In genomic region chr5:104108879-104109369, GRCm38 (mm10) we compare ENCODE assay signal across 7 mouse cellular contexts. TPM values are rescaled to one million over a fixed set of nuclear protein-coding genes. Genes with fewer than 3 reads are reported as not detected.
DNase-seq lines count a peak whose midpoint lies in the region; ATAC-seq and TF ChIP-seq lines count a peak whose summit lies in the region.

No protein-coding gene starts in this region.

- 20% methylated on average over 18 of the region's 18 CpGs for WGBS in lung, postnatal 0 days
- WGBS in lung, adult 2 months, result 15% methylated on average over 18 of the region's 18 CpGs
- 11% methylated on average over 18 of the region's 18 CpGs for WGBS in hindbrain, embryonic 12.5 days
- 21% methylated on average over 18 of the region's 18 CpGs for WGBS in liver, embryonic 12.5 days (ENCODE audit: insufficient replicate concordance)

- peak overlapping the region; percentile 56 for H3K4me2 ChIP-seq in lung, postnatal 0 days (replicated peaks; ENCODE audit: low read depth, low read length)
- peak overlapping the region; percentile 44 for H3K4me2 ChIP-seq in hindbrain, embryonic 12.5 days (replicated peaks)
- H3K4me2 ChIP-seq in liver, embryonic 12.5 days, result peak overlapping the region; percentile 14

- peak overlapping the region; percentile 66 for H3K27ac ChIP-seq in lung, postnatal 0 days (ENCODE audit: low read length)
- peak overlapping the region; percentile 98 for H3K27ac ChIP-seq in cortical plate, adult 2 months (ENCODE audit: insufficient read depth, low read length)
- peak overlapping the region; percentile 88 for H3K27ac ChIP-seq in hindbrain, embryonic 12.5 days
- H3K27ac ChIP-seq in liver, embryonic 12.5 days, result no peak overlapping the region

- H3K4me1 ChIP-seq in lung, postnatal 0 days (ENCODE audit: insufficient read depth, low read depth, low read length), result peaks cover 16% of the 10 kb centered on the region; the same call in 1 of the 2 replicates
- peaks cover 10% of the 10 kb centered on the region; the same call in 1 of the 2 replicates for H3K4me1 ChIP-seq in lung, adult 2 months (ENCODE audit: control insufficient read depth, insufficient read depth, low read length)
- peaks cover 15% of the 10 kb centered on the region for H3K4me1 ChIP-seq in cortical plate, adult 2 months (ENCODE audit: control insufficient read depth, insufficient read depth, low read length)
- H3K4me1 ChIP-seq in hindbrain, embryonic 12.5 days, result peaks cover 73% of the 10 kb centered on the region
- peaks cover 3% of the 10 kb centered on the region; the same call in 1 of the 2 replicates for H3K4me1 ChIP-seq in liver, embryonic 12.5 days

- no peak for ATAC-seq in lung, postnatal 0 days
- peak; percentile 63 for ATAC-seq in hindbrain, embryonic 12.5 days (ENCODE audit: low FRiP score)
- ATAC-seq in liver, embryonic 12.5 days, result no peak
- ATAC-seq in monocyte, adult 5-6 weeks (replicated peaks; ENCODE audit: insufficient number of reproducible peaks, low FRiP score, low TSS enrichment, poor library complexity, severe bottlenecking), result no peak

- no peaks in the 10 kb centered on the region for H3K36me3 ChIP-seq in lung, postnatal 0 days (ENCODE audit: insufficient read depth, low read length)
- H3K36me3 ChIP-seq in hindbrain, embryonic 12.5 days, result no peaks in the 10 kb centered on the region
- H3K36me3 ChIP-seq in liver, embryonic 12.5 days, result no peaks in the 10 kb centered on the region

- TF ChIP-seq CTCF in lung, postnatal 0 days (IDR thresholded peaks at IDR 0.05), result no peak
- TF ChIP-seq CTCF in lung, adult 2 months (IDR thresholded peaks at IDR 0.05; ENCODE audit: insufficient read depth, low read length), result no peak
- no peak for TF ChIP-seq CTCF in cortical plate, adult 2 months (IDR thresholded peaks at IDR 0.05; ENCODE audit: extremely low read depth, insufficient read depth, low read length)

- no peaks in the 10 kb centered on the region for H3K9me3 ChIP-seq in lung, postnatal 0 days (ENCODE audit: low read length)
- H3K9me3 ChIP-seq in hindbrain, embryonic 12.5 days (replicated peaks), result no peaks in the 10 kb centered on the region
- H3K9me3 ChIP-seq in liver, embryonic 12.5 days (replicated peaks), result no peaks in the 10 kb centered on the region

- peak; percentile 61 for DNase-seq in lung, postnatal 0 days (ENCODE audit: low spot score)
- DNase-seq in lung, adult 2 months, result no peak
- peak; percentile 62 for DNase-seq in right cerebral cortex, postnatal 25 days

- TF ChIP-seq POLR2A in lung, adult 2 months (IDR thresholded peaks at IDR 0.05; ENCODE audit: borderline replicate concordance, extremely low read depth, low read depth, low read length), result no peak
- TF ChIP-seq POLR2A in cortical plate, adult 2 months (IDR thresholded peaks at IDR 0.05; ENCODE audit: extremely low read depth, insufficient read depth, low read length), result no peak

- peak overlapping the region; percentile 10; the same call in 1 of the 2 replicates for H3K4me3 ChIP-seq in lung, postnatal 0 days (ENCODE audit: low read depth, low read length)
- H3K4me3 ChIP-seq in lung, adult 2 months (replicated peaks; ENCODE audit: extremely low read depth, low read depth, low read length), result no peak overlapping the region
- peak overlapping the region; percentile 6 for H3K4me3 ChIP-seq in cortical plate, adult 2 months (ENCODE audit: insufficient read depth, low read length)
- peak overlapping the region; percentile 20 for H3K4me3 ChIP-seq in hindbrain, embryonic 12.5 days
- no peak overlapping the region for H3K4me3 ChIP-seq in liver, embryonic 12.5 days

- H3K9ac ChIP-seq in lung, postnatal 0 days (replicated peaks; ENCODE audit: low read depth), result no peak overlapping the region; the same call in 1 of the 2 replicates
- peak overlapping the region; percentile 45; the same call in 1 of the 2 replicates for H3K9ac ChIP-seq in hindbrain, embryonic 12.5 days
- H3K9ac ChIP-seq in liver, embryonic 12.5 days, result no peak overlapping the region

- TF ChIP-seq EP300 in lung, postnatal 0 days (IDR thresholded peaks at IDR 0.05), result no peak

- H3K27me3 ChIP-seq in lung, postnatal 0 days (replicated peaks; ENCODE audit: insufficient read depth, low read length), result no peaks in the 10 kb centered on the region
- no peaks in the 10 kb centered on the region for H3K27me3 ChIP-seq in hindbrain, embryonic 12.5 days
- H3K27me3 ChIP-seq in liver, embryonic 12.5 days (replicated peaks), result no peaks in the 10 kb centered on the region

RNA-seq across cellular contexts. Expression of gene Sparcl1, which starts 4.6 kb away (rescaled TPM):
- 285 and 301 TPM in 2 replicates for polyA plus RNA-seq in lung, postnatal 0 days (2015; fragmentation: Nextera tagmentation; extraction: Ambion mirVana)
- 214 and 298 TPM in 2 replicates for polyA plus RNA-seq in lung, adult 2 months (2012; rRNA removed)
- polyA plus RNA-seq in cortical plate, adult 2 months (2012; rRNA removed), result 1,820 and 1,861 TPM in 2 replicates
- polyA plus RNA-seq in hindbrain, embryonic 12.5 days (2016; fragmentation: Nextera tagmentation; extraction: Ambion mirVana), result 78.8 and 85.8 TPM in 2 replicates
- polyA plus RNA-seq in liver, embryonic 12.5 days (2016; fragmentation: Nextera tagmentation; extraction: Ambion mirVana), result 3.0 and 3.8 TPM in 2 replicates
- not detected in 3 replicates for total RNA-seq in monocyte, adult 5-6 weeks (2017)

RNA-seq across cellular contexts. Expression of gene Gm17660, which starts 31.5 kb away (rescaled TPM):
- polyA plus RNA-seq in lung, postnatal 0 days (2015; fragmentation: Nextera tagmentation; extraction: Ambion mirVana), result not detected in 2 replicates
- not detected in 2 replicates for polyA plus RNA-seq in lung, adult 2 months (2012; rRNA removed)
- polyA plus RNA-seq in cortical plate, adult 2 months (2012; rRNA removed), result 0.25 TPM in 1 of 2 replicates, not detected in the other
- not detected in 2 replicates for polyA plus RNA-seq in hindbrain, embryonic 12.5 days (2016; fragmentation: Nextera tagmentation; extraction: Ambion mirVana)
- not detected in 2 replicates for polyA plus RNA-seq in liver, embryonic 12.5 days (2016; fragmentation: Nextera tagmentation; extraction: Ambion mirVana)
- total RNA-seq in monocyte, adult 5-6 weeks (2017), result not detected in 3 replicates

Comparison
In these comparisons a context has a peak if more than half of its experiments do, and no peak if none do; other contexts are left out.
1. H3K4me3 ChIP-seq: peak in lung, postnatal 0 days (single experiment), cortical plate, adult 2 months (single experiment) and hindbrain, embryonic 12.5 days (single experiment); none in lung, adult 2 months (single experiment) and liver, embryonic 12.5 days (single experiment).
2. RNA of gene Sparcl1, which starts 4.6 kb away (polyA plus RNA-seq): 1,820 to 1,861 TPM in cortical plate, adult 2 months, 214 to 298 TPM in lung, adult 2 months, 285 to 301 TPM in lung, postnatal 0 days and 78.8 to 85.8 TPM in hindbrain, embryonic 12.5 days; 3.0 to 3.8 TPM in liver, embryonic 12.5 days; every median in the first group is over 10 times any median in the second.
3. Peak in every context shown above with its lines, with median percentiles within 50 percentile points of each other: H3K4me2 ChIP-seq.